Mouse (Mus musculus) A20 (cell line): ENCODE measurements at regions not wholly inside any gene's neighbourhood (a gene's known extent, or its start where the extent isn't known, plus 50 kb on each side); places are given as distances from the start of the nearest gene placed in this dataset.

Source experiments
- DNase-seq: peaks from one replicate; pipeline ENCODE4 v3.0.0-alpha.2; 2011; ENCODE audit warnings: low read depth, low spot score

- peak; percentile 13 for DNase-seq
These were observed 97.7 kb downstream of the Rplp1 start for GRCm38 (mm10) chr9:61816589-61817179.

GRCm38 (mm10) chr9:61815995-61816394 lies 98.3 kb downstream of the Rplp1 start:
- DNase-seq, result no peak

DNA sequence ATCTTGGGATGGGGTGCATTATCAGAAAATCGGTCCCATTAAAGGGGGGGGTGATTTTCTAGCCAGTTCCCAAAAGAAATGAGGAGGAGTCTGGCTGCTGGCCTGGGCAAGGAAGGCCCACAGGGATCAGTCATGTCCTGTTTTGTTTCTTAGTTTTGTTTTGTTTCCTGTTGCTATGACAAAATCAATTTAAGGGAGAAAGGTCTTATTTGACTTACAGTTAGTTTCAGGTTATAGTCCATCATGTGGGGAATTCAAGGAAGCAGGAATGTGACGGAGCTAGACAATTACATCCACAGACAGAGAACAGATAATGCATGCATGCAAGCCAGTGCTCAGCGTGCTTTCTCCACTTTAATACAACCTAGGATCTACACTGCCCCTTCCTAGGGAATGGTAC lies 101.1 kb downstream of the Rplp1 start:
- DNase-seq, result no peak

- no peak for DNase-seq
These were observed 102.0 kb downstream of the Rplp1 start for GRCm38 (mm10) chr9:61812315-61812714.

DNA sequence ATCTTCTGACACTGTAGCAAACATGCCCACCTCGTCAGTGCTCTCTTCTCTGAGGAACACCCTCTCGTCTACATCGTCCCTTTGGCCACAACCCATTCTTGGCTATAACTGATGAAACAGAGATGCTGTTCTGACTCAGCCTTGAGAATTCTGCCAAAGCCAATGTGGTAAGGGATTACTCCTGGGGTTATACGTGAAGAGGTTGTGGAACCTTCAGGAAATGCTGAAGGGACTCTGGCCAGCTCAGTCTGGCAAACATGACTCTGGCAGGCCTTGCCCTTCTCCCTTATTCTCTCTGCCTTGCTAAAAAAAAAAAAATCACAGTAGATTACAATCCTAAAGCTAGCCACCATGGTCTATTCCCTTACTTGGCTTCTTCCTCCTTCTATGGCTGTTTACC lies 103.9 kb downstream of the Rplp1 start:
- no peak for DNase-seq

DNA sequence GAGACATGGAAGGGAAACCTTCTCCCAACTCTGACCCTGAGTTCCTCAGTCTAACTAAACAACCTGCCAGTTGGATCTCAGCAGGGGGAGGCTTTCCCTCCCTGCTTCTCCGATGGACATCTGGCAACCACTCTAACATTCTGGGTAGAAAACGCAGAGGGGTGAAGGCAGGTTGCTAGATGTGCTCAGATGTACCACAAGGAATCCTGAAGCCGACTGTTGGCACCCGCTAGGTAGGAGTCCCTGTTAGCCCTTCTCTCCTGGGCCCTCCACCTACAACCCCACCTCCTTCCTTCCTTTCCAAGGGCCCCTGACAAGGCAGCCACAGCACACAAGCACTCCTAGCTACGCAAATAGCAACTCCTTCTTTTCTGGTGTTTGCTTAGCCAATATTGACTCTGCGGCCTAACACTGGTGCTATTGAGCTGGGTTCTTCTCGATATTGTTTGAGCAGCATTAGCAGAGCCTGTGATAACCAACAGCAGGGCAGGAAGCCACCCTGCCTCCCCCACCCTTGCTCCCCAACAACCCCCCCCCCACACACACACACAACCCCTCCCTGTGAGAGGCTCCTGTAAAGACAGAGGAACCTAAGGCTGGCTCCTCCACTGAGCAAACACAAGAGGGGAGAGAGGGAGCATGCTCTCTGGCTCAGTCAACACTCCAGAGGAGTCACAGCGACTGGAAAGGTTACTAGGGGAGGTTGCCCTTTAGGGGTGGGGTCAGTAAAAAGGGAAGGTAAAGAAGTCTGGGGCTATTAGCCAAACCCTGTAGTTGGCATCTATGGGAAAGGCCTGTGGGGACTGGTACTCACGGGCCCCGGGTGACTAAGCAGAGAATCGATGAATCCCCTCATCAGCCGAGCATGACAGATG lies 105.8 kb downstream of the Rplp1 start:
- DNase-seq, result no peak

GRCm38 (mm10) chr9:61805971-61806370 lies 108.4 kb downstream of the Rplp1 start:
- no peak for DNase-seq

GRCm38 (mm10) chr9:61803555-61803954 lies 110.8 kb downstream of the Rplp1 start:
- DNase-seq, result no peak

GRCm38 (mm10) chr9:61802694-61803093 lies 111.6 kb downstream of the Rplp1 start:
- no peak for DNase-seq

DNA sequence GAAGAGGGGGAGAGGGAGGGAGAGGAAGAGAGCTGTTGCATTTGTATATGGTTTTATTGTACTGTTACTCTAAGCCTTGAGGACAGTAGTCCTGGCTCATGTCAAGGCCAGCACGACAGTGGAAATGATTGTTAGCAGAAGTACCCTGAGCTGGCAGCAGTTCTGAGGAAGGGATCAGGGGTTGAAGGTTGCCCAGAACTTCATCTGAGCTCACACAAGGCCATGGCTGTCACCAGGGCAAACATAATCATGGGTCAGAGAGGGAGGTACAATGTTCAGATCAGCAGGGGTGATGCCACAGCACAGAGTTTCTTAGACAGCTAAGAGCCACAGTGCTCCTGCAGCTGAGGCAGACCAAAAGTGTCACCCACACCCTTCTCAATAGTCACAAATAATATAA lies 114.8 kb downstream of the Rplp1 start:
- no peak for DNase-seq

DNA sequence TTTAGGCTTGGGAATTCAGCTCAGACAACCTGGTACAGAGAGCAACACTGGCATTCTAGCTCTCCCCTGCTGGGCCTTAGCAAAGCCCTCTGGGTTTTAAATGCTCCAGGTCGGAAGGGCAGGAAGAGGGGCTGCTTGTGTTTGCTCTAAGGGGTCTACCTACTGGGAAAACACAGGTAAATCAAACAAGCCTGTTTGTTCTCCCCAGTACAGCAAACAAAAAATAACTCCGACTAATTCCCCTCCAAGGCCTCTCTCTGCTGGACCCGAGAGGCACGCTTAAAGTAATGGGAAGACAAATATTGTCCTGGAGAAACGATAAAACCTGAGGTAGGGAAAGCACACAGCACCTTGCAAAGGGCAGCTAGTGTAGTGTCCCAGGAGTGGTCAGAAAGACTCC lies 118.4 kb downstream of the Rplp1 start:
- DNase-seq, result no peak

GRCm38 (mm10) chr9:61791435-61792064 lies 122.8 kb downstream of the Rplp1 start:
- DNase-seq, result no peak

- DNase-seq, result no peak
These were observed 123.5 kb downstream of the Rplp1 start for GRCm38 (mm10) chr9:61790849-61791248.

- DNase-seq, result no peak
These were observed 125.1 kb downstream of the Rplp1 start for GRCm38 (mm10) chr9:61789066-61789897.

- DNase-seq, result peak; percentile 16
These were observed 132.9 kb downstream of the Rplp1 start for GRCm38 (mm10) chr9:61781469-61781868.

DNA sequence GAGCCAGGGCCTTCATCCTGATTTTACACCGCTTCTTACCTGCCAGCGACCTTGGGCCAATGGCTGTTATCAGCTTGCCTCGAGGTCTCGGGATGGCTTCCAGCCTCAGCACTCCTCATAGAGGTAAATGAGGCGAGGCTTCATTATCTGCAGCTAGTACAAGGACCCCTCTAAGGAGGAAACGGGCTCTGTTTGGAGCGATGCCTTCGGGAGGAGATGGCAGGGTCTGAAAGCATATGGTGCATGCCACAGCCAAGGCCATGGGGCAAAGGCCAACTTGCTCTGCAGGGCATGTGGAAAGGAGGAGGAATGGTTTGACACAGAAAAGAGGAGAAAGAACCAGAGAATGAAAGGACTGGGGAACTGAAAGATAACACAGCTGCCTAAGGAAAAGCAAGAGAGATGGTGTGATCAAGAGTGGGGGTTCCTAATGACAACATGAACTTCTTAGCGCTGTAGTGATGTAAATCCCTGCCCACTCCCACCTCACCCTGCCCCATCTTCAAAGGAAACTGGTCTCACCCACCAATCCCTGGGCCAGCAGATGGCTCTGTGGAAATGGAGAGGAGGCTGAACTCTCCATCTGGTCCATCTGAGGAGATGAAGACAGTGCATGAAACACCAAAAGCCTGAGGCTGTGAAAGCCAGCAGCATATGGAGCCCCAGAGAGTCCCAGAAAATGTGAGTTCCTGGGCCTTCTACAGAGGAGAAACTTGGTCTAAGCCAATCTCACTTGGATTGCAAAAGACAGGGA lies 134.0 kb downstream of the Rplp1 start:
- DNase-seq, result no peak

- DNase-seq, result no peak
These were observed 135.2 kb downstream of the Rplp1 start for GRCm38 (mm10) chr9:61779165-61779564.

GRCm38 (mm10) chr9:61776446-61776845 lies 137.9 kb downstream of the Rplp1 start:
- no peak for DNase-seq

GRCm38 (mm10) chr9:61770207-61770955 lies 144.0 kb downstream of the Rplp1 start:
- DNase-seq, result no peak

GRCm38 (mm10) chr9:61766187-61766586 lies 148.2 kb downstream of the Rplp1 start:
- no peak for DNase-seq
